Mouse (Mus musculus) spleen, postnatal 14 days (tissue): ENCODE results near the gene Fam104a.

Experiments
- DNase-seq, 2 experiments: peaks; one replicate each; pipeline ENCODE4 v3.0.0; 2021 to 2022; ENCODE audit warnings: low spot score in 2 of 2

The Fam104a gene

DNA sequence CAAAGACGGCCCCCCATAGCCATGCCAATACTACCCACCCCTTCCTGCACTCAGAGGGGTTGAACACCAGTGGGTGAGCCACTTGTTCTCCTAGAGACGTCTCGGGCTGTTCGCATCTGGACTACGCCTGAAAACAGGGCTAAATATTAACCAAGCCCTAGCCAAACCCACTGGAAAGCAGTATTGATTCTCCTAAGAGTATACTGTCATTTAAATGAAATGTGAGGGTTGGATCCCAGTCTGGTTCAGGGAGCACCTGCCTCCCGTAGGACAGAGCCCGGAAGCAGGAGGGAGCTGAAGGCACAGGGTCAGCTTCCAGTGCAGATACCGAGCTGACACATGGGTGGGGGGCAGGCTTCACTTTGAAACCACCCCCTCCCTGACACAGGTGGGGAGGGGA is 52.1 kb downstream of the Fam104a start:
- no peak for DNase-seq

DNA sequence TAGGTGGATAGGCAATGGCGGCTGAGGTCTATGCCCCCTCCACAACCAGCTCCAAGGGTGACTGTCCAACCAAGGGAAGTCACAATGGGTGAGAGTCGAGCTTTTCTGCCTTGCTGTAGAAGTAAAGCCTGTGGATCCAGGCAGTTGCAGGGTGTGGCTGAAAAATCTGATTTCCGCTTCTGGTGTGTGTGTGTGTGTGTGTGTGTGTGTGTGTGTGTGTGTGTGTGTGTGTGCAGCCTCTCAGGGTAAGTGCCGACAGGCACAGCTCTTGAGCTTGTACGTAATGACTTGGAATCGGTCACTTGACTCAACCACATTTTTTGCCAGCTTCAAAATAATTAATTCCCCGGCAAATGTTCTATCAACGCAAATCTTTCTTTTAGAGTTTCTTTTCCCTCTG is 52.7 kb downstream of the Fam104a start:
- DNase-seq = no peak

- DNase-seq = no peak
Measured at GRCm38 (mm10) chr11:113630642-113631041, 53.3 kb downstream of the Fam104a start.

- no peak for DNase-seq
Measured at GRCm38 (mm10) chr11:113627785-113628184, 56.2 kb downstream of the Fam104a start.

GRCm38 (mm10) chr11:113625437-113625836 is 58.5 kb downstream of the Fam104a start:
- no peak for DNase-seq

GRCm38 (mm10) chr11:113622028-113622427 is 61.9 kb downstream of the Fam104a start:
- no peak for DNase-seq

DNA sequence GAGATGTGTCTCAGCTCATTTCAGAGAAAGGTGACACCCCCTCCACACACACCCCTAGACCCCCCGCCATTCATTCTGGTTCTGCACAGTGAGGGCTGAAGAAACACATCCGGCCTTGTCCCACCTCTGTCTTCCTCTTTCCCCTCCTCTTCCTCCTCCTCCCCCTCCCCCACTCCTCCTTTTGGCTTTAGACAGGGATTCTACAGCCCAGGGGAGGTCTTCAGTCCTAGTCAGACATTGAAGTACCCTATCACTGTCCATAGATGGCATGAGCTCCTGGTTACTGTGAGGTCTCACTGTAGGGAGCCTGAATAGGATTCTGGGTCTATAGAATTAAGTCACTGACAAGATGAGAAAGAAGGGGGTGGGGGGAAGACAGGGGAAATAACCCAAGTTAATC is 63.0 kb downstream of the Fam104a start:
- DNase-seq = no peak

DNA sequence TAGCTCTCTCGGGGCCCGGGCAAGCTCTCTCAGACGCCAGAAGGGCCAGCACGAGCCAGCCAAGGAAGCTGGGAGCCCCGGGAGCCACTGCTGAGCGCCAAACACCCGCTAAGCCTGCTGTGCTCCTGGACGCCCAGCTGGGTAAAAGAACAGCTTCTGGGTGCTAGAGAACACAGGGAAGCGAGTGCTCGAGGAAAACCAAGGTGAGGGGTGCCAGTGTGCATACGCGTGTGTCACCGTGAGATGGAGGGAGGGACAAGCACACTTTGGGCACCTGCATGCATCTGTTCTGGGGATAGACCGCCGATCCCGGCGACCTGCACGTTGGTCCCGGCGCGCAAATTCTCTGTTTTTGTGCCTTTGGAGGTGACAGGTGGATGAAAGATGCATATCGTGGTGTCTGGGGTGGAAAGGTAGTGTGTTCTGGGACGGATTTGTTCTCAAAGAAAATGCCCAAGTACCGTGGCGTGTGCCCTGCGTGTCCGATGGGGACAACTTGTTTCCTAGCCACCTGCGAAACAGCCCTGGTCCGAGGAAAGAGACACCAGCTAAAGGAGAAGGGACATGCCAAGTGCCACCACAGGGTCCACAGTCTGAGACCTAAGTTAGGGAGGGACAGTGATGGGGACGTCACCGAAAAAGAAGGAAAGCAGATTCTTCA is 64.4 kb downstream of the Fam104a start:
- DNase-seq = no peak

DNA sequence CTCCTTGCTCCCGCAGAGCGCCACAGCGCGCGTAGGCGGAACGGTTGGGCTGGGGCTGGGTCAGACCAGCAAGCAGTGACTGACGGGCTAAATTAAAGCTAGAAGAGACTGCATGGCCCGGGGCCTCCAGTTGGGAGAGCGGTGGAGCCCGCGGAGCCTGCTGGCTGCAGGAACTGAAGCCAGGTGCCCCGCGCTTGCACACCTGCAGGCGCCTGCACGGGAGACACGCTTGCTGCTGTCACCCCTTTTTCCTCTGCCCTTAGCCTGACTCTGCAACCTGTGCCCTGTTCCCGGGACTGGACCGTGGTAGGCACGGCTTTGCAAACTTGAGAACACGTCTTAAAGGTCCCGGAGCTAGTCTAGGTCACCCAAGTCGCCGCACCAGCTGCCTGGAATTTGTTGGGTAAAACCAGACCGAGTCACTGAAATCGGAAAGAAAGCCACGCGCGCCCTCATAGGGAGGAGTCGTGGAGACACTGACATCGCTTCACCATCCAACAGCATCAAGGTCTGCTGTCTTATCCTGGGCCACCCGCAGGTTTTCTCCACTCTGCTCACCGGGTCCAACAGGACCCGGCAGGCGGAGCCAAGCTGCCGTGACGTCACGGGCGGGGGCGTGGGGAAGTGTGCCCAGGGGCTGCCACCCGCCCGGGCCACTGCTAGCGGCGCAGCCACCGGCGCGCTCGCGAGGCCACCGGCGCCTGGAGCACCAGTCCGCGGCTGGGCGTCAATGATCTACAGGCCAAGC is 65.1 kb downstream of the Fam104a start, which contains the start of gene Sstr2:
Gene Sstr2, plus strand, starts transcription at position 671 of the 748 bp plus-strand sequence.
- peak; percentile 47 to 63 for DNase-seq

- no peak for DNase-seq
Measured at GRCm38 (mm10) chr11:113618303-113618671, 65.7 kb downstream of the Fam104a start.

DNA sequence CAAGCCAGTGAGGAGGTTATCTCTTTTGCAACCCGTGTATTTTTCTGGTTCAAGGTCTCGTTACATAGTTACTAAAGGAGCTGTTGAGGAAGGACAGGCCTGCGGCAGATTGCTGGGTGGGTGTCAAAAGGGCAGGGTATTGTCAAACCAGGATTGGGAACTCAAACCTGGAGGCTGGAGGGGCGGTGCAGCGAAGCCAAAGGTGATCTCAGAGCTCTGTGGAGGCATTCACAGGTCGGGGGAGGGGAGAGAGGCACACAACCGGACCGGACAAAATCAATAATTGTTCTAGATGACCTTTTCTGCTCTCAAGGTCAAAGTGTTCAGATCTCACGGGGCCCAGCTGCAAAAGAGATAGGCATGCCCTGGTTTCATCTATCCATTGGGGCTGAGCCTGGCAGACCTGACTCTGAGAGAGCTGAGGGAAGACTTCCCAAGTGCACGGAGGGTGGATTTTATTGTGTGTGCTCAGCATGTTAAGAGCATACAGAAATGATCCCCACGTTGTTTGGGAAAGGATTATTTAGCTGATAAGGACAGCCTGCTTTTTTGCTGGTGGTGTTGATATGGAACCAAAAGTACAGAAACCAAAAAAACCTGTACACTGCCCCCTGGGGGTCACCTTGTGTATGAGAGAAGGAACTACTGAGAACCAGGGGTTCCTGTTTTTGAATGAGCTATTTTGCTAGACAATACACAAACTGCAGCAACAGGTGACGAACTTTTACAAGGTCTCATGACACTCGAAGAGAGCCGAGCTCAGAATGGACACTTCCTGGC is 66.6 kb downstream of the Fam104a start:
- DNase-seq = peak; percentile 25 to 72

DNA sequence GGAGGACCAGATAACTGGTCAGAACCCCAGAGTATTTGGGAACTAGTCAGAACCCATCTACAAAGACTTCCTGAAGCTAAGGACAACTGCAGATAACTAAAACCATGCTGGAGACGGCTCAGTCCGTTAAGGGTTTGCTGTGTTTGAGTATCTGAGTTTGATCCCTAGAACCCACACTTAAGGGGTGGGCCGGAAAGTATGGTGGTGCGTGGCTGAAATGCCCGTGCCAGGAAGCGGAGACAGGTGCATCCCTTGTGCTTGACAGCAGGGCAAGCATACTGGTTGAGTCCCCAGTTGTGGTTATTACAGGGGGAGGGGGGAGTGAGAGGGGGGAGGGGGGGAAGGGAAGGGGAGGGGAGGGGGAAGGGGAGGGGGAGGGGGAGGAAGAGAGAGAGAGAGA is 69.5 kb downstream of the Fam104a start:
- no peak for DNase-seq

DNA sequence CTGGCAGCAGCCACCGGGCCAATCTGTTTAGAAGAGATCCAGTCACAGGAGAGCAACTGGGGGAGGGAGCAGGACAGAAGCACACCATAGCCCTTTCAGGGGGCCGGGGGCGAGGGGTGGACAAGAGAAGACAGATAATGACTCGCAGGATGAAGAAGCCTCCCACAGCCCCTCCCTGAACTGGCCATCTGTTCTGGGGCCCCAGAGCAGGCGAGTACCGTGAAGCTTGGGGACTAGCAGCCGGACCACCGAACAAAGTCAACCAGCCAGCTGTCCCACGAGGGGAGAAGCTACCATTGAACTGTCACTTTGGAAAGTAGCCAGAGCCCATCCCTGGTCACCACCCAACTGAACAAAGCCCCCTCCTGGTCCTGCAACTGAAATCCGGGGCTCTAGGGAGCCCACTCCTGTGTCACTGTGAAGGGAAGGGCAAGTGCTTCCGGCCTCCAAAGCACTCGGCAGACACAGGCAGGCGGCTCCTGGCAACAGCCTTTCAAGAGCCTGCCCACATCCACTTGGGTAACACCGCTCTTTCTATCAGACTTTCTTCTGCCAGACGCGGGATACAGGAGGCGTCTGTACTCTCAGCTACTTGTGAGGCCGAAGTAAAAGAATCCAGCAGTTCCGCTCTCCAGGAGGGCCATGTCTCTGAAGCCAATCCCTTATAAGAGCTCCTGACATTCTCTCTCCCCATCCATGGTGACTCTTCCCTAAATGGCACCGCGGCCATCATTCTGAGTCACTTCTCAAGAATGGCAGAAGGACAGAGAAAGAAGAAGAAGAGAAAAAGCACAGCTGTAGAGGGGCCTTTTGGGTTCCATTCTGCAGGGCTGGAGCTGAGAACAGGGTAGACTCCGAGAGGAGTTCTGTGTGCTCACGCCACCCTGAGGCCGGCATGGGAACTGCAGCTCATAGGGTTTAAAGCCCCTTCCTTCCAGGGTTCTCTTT is 72.0 kb downstream of the Fam104a start:
- peak in 1 of 2 experiments; percentile 36 for DNase-seq
